Mouse (Mus musculus) neural tube, embryonic 15.5 days (tissue): Measurements from ENCODE around the gene Apol6. TPM values are rescaled to one million over a fixed set of nuclear protein-coding genes. Genes with fewer than 3 reads are reported as not detected.

Experiments
- ATAC-seq: fragments of 200-750 bp; cut with Nextera tagmentation; 2 replicates; pipeline ENCODE4 v1.8.0; 2017; ENCODE audit warnings: mild to moderate bottlenecking, moderate TSS enrichment, moderate library complexity; ENCODE audit not compliant: low FRiP score
- H3K27ac ChIP-seq: fragments of 300-500 bp; sonication (generic); replicated peaks from 2 replicates; pipeline ENCODE4 v1.5.1; 2015; ENCODE audit warnings: mild to moderate bottlenecking, inconsistent platforms
- H3K27me3 ChIP-seq: fragments of 300-500 bp; sonication (generic); replicated peaks from 2 replicates; pipeline ENCODE4 v1.6.1; 2015; ENCODE audit warnings: inconsistent platforms
- H3K36me3 ChIP-seq: fragments of 300-500 bp; sonication (generic); 2 replicates; pipeline ENCODE4 v1.6.1; 2015; ENCODE audit warnings: inconsistent platforms
- H3K4me1 ChIP-seq: fragments of 300-500 bp; sonication (generic); 2 replicates; pipeline ENCODE4 v1.6.1; 2015; ENCODE audit warnings: inconsistent platforms
- H3K4me2 ChIP-seq: fragments of 300-500 bp; sonication (generic); 2 replicates; pipeline ENCODE4 v1.6.1; 2015; ENCODE audit warnings: inconsistent platforms, mild to moderate bottlenecking, moderate library complexity
- H3K4me3 ChIP-seq: fragments of 300-500 bp; sonication (generic); replicated peaks from 2 replicates; pipeline ENCODE4 v1.5.1; 2015; ENCODE audit warnings: mild to moderate bottlenecking, inconsistent platforms
- H3K9ac ChIP-seq: fragments of 300-500 bp; sonication (generic); replicated peaks from 2 replicates; pipeline ENCODE4 v1.6.1; 2015; ENCODE audit warnings: mild to moderate bottlenecking, inconsistent platforms
- H3K9me3 ChIP-seq: fragments of 300-500 bp; sonication (generic); replicated peaks from 2 replicates; pipeline ENCODE4 v1.6.1; 2016; ENCODE audit warnings: inconsistent platforms
- WGBS: fragments of 180-500 bp; shearing (Covaris S2); methylation state at CpG from one replicate; pipeline ENCODE4 v1.1.7; 2015; ENCODE audit warnings: mixed read lengths; 5-methylcytosine and 5-hydroxymethylcytosine counted together
- polyA plus RNA-seq: library from polyadenylated mRNA; unstranded; fragments of >200 nt; fragmentation: Nextera tagmentation; extraction: Ambion mirVana; gene quantifications from 2 replicates; pipeline ENCODE4 v1.2.1, GENCODE M21; 2015

Apol6 gene
- polyA plus RNA-seq, 1 experiment from 2014 or later = not detected

DNA sequence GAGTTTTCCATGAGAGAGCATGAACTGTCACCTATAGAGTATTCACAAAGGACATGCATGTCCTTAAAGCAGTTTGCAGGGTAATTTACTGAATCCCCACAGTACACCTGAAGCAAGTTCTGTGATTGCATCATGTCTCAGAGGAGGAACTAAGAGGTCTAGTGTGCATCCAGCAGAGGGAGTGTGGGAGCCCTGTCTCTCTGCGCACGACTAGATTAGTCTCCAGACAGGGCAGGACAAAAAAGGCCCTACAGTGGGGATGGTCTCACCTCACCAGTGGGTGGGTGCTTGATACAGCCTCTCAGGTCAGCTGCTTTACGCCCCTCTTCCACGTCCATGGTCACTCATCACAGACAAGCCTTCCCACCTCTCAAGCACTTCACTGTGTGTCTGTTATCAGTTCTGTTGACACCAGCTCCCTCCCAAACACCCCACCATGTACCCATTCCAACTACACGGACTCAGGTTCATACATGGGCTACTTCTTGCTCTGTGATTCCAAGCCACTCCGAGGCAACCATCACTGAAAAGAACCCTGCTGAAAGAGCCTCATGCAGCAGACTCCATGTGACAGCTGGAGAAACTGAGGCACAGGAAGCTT, 25.7 kb upstream of the Apol6 start:
- no peak for ATAC-seq
- no peaks in the 10 kb centered on the region for H3K36me3 ChIP-seq
- H3K4me1 ChIP-seq = peaks cover 13% of the 10 kb centered on the region
- 68% methylated on average over 6 of the region's 6 CpGs for WGBS
- no peak overlapping the region for H3K27ac ChIP-seq
- no peak overlapping the region for H3K4me3 ChIP-seq
- H3K27me3 ChIP-seq = no peaks in the 10 kb centered on the region
- H3K9ac ChIP-seq = no peak overlapping the region
- H3K4me2 ChIP-seq = no peak overlapping the region
- no peaks in the 10 kb centered on the region for H3K9me3 ChIP-seq

DNA sequence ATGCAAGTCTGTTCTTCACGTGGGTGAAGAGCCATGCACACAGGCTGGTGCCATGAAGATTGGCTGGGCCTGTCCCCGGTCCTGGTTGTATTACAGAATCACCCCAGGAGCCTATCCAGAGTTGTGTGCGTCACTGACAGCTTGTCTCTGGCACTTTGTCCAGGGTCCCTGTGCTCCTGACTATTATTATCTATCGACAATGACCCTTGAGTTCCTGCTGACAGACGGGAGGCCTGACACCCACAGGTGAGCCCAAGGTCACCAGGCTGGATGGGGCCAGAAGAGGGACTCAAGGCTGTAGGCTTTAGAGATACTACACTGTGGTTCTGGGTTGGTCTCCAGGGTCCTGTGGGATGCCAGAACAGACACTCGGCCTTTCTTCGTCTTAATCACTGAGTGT, 25.0 kb upstream of the Apol6 start:
- Histone ChIP-seq H3K4me2 (no peak overlapping the region), H3K27ac (no peak overlapping the region), H3K4me3 (no peak overlapping the region), H3K9me3 (no peaks in the 10 kb centered on the region), H3K4me1 (peaks cover 6% of the 10 kb centered on the region), H3K36me3 (no peaks in the 10 kb centered on the region), H3K27me3 (no peaks in the 10 kb centered on the region), H3K9ac (no peak overlapping the region)
- no peak for ATAC-seq
- WGBS = 88% methylated on average over 7 of the region's 7 CpGs

DNA sequence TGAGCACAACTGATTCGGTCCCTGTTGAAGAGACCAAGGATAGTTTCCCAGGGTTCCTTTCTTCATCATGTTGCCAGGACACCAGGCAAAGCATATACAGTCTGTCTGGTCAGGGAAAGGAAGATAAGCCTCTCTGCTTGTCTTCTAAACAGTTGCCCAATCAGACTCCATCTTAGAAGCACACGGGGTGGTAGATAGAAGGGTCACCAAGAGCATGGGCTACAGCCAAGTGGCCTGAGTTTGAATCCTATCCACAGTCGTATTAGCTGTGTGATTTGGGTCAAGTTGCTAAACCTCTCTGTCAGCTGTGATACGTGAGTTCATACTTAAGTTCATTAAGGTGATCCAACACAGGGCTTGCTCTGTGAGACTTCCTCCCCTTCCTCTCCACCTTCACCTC, 24.4 kb upstream of the Apol6 start:
- Histone ChIP-seq H3K9ac (no peak overlapping the region), H3K27me3 (no peaks in the 10 kb centered on the region), H3K4me3 (no peak overlapping the region), H3K36me3 (no peaks in the 10 kb centered on the region), H3K4me1 (no peaks in the 10 kb centered on the region), H3K4me2 (no peak overlapping the region), H3K27ac (no peak overlapping the region), H3K9me3 (no peaks in the 10 kb centered on the region)
- WGBS = 91% methylated on average over 4 of the region's 4 CpGs
- ATAC-seq = no peak

DNA sequence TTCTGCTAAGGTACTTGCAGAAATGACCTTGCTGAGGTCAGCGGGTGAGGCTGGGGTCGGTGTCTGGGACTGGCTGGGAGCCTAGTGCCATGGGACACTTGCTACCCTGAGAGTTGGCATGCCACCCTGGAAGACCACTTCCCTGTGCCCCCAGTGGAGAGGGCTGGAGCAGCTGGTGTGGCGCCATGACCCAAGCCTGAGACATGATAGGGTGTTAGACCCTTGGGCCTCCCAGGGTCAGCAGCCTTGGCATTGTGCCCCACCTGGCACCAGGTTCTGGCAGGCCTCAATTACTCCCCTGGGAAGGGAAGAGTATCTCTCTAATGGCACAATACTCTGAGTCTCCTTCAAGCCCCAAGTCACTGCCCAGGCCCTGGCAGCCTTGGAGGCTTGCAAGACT, 23.5 kb upstream of the Apol6 start:
- Histone ChIP-seq H3K9ac (no peak overlapping the region), H3K4me1 (0 out of 2 replicates have a peak, but pooled peaks cover 6% of the 10 kb centered on the region), H3K27me3 (no peaks in the 10 kb centered on the region), H3K27ac (no peak overlapping the region), H3K36me3 (no peaks in the 10 kb centered on the region), H3K9me3 (no peaks in the 10 kb centered on the region), H3K4me3 (no peak overlapping the region), H3K4me2 (no peak overlapping the region)
- ATAC-seq = no peak
- 89% methylated on average over 3 of the region's 3 CpGs for WGBS

DNA sequence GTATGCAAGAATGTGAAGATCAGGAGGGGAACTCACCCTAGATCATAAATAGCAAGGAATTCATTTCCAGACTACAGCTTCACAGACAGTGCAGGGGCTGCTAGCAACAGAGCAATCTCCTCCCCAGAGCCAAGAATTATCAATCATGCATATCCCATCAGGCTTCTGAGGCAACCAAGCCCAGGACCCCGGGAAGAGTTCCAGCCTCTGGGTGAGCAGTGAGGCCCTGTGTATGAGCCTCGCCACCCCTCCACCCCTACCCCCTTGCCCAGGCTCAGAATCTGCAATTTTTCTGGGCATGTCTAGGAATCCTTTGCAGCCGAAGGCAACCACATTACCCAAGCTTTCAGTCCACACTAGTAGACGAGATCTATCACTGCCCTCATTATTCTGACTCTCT, 22.7 kb upstream of the Apol6 start:
- H3K36me3 ChIP-seq = no peaks in the 10 kb centered on the region
- no peak overlapping the region for H3K4me2 ChIP-seq
- no peak overlapping the region for H3K9ac ChIP-seq
- no peak overlapping the region for H3K27ac ChIP-seq
- H3K4me3 ChIP-seq = no peak overlapping the region
- H3K27me3 ChIP-seq = no peaks in the 10 kb centered on the region
- WGBS = 80% methylated on average over 4 of the region's 4 CpGs
- no peaks in the 10 kb centered on the region for H3K9me3 ChIP-seq
- 0 out of 2 replicates have a peak, but pooled peaks cover 10% of the 10 kb centered on the region for H3K4me1 ChIP-seq
- no peak for ATAC-seq

DNA sequence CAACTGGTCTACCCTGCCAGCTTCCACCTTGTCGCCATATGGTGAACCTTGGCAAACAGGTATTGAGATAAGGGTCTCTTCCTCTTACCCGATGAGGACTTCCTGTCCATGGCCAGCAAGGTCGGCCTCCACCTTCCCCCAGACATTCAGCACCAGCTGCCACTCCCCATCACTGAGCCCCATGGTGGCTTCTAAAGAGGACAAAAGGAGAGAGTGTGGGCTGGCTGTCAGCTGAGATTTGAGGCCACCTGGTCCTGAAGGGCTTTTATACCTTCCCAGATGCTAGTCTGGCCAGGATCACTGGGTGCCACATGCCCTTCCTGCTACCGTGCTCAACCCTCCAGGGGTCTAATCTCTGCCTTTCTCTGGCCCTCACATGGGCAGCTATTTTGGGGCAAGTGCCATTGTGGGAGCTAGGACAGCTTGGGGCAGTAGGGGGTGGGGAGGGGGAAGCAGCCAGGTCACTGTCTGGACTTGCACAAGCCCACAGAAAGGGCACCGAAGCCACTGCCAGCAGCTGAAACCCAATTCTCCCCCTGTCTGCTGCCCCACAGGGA, 22.1 kb upstream of the Apol6 start:
- Histone ChIP-seq H3K36me3 (no peaks in the 10 kb centered on the region), H3K4me1 (0 out of 2 replicates have a peak, but pooled peaks cover 10% of the 10 kb centered on the region), H3K4me2 (no peak overlapping the region), H3K27me3 (no peaks in the 10 kb centered on the region), H3K27ac (no peak overlapping the region), H3K9me3 (no peaks in the 10 kb centered on the region), H3K9ac (no peak overlapping the region), H3K4me3 (no peak overlapping the region)
- WGBS = 80% methylated on average over 5 of the region's 5 CpGs
- ATAC-seq = no peak

DNA sequence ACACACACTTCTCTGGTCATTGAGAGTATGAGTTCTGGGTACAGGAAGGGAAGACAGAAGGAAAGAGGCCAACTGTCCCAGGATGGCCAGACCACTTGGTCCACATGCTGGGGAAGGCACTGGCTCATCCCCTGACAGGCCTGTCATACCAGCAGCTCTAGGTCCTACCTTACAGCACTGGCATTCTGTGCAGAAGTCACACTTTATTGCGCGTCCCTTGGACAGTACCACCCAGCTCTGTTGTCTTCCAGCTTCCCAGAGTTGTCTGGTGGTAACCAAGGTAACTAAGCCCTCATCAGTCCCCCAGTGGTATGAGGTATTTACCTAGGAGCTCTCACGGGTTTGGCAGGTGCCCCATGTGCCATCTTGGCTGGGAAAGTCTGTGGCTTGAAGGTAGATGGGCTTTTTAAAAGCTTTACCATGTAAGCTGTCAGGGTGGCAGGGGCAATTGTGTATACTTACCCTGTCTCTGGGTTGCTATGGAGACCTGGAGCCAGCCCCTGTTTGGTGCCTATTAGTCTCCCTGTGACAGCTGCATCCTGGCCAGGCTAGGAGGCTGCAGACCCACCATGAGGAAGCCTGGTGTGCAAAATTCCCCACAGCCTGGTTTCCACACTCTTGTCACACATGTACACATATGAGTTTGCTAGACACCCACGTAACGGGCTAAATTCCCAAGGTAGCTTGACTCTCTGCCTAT, 18.5 kb upstream of the Apol6 start:
- no peak overlapping the region for H3K4me2 ChIP-seq
- no peak overlapping the region for H3K27ac ChIP-seq
- no peaks in the 10 kb centered on the region for H3K36me3 ChIP-seq
- 0 out of 2 replicates have a peak, but pooled peaks cover 12% of the 10 kb centered on the region for H3K4me1 ChIP-seq
- WGBS = 58% methylated on average over 5 of the region's 5 CpGs
- peak; percentile 47; the same call in 1 of the 2 replicates for ATAC-seq
- H3K27me3 ChIP-seq = no peaks in the 10 kb centered on the region
- H3K9ac ChIP-seq = no peak overlapping the region
- H3K9me3 ChIP-seq = no peaks in the 10 kb centered on the region
- H3K4me3 ChIP-seq = no peak overlapping the region

DNA sequence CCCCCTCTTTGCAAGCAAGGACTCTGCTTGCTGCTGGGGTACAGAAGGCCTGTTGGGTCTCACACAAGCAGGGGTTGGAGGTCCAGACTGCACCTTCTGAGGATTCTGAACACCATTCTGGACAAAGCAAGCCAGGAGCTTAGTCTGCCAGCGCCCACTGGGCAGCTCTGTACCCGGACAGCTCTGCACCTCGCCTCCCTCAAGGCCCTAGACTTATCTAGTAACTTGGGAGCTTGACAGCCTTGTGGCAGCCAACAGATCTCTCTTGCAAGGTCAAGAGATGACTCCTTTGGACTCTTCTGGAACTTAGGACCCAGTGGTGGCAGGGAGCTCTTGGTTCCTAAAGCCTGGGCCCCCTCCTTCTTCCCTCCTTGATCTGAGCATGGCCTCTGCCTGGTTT, 17.4 kb upstream of the Apol6 start:
- no peak for ATAC-seq
- H3K27me3 ChIP-seq = no peaks in the 10 kb centered on the region
- 99% methylated on average over 3 of the region's 3 CpGs for WGBS

DNA sequence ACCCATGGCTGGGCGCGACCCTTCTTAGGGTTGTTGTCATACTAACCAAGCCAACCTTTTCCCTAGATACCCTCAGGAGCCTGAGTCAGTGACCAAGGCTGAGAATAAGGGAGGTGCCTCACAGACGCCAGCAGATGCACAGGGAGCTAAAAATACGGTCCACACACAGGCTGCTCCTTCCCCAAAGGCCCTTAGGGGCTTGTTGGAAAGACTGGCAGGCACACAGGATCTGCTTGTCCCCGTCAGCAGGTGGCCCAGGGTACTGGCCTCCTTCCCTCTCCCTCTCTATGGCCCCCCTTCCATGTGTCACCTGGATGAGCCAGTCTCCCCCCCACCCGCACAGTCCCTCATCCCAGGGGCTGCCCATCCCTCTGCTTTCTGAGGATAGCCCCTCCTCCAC, 16.9 kb upstream of the Apol6 start:
- no peak overlapping the region for H3K9ac ChIP-seq
- no peak overlapping the region for H3K4me3 ChIP-seq
- no peaks in the 10 kb centered on the region for H3K9me3 ChIP-seq
- 82% methylated on average over 6 of the region's 6 CpGs for WGBS
- no peaks in the 10 kb centered on the region for H3K36me3 ChIP-seq
- H3K4me2 ChIP-seq = no peak overlapping the region
- no peaks in the 10 kb centered on the region for H3K27me3 ChIP-seq
- H3K4me1 ChIP-seq = 0 out of 2 replicates have a peak, but pooled peaks cover 12% of the 10 kb centered on the region
- H3K27ac ChIP-seq = no peak overlapping the region
- ATAC-seq = no peak

More for the DNA sequence above, 17.4 kb upstream of the Apol6 start:
- no peak overlapping the region for H3K9ac ChIP-seq
- H3K4me3 ChIP-seq = no peak overlapping the region
- H3K36me3 ChIP-seq = no peaks in the 10 kb centered on the region
- H3K27ac ChIP-seq = no peak overlapping the region
- 0 out of 2 replicates have a peak, but pooled peaks cover 12% of the 10 kb centered on the region for H3K4me1 ChIP-seq
- no peaks in the 10 kb centered on the region for H3K9me3 ChIP-seq
- H3K4me2 ChIP-seq = no peak overlapping the region

DNA sequence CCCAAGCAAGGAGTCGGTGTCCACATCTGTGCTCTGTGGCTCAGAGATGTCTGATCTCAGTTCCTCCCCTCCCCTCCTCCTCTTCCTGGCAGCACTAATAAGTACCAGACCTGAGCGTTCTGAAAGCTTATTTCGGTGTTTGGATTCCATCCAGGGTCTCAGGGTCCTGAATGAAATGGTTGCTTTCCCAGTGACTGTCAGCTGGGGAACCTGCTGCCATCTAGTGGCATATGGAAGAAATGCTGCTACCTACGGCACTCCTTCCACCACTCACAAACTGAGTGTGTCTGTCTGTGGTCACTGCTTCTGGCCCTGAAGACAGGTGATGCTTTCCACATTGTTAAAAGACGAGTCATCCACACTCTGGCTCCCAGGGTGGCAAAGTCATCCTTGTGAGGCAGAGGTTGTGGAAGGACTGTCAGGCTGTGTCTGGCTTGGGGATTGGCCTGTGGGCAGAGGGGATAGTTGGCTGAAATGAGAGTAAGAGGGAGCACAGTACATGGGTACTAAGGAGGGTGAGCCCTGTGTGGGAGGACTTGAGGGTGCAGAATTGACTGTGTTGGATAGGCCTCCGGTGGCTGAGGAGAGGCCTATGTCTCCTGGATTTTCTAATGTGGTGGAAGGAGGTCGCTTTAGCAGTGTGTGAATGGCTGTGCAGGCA, 15.1 kb upstream of the Apol6 start:
- Histone ChIP-seq H3K4me2 (no peak overlapping the region), H3K27ac (peak overlapping the region; percentile 43)

DNA sequence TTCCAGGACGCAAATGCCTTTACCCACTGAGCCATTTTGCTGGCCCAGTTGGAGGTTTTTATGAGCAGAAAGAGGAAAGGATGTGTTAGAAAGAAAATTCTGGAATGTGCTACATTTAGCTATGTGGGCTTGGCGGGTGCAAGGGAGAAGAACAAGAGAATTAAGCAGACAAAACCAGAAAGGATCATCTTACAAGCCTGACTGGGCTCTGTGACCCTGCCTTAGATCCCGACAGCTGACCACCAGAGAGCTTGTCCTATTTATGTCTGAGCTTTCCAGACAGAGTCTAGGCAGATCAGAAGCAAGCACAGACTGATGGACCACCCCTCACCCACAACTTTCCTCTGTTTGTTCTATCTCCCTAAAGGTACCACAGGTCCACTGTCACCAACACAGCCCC, 13.3 kb upstream of the Apol6 start:
- ATAC-seq = no peak
- Histone ChIP-seq H3K4me2 (no peak overlapping the region), H3K4me3 (no peak overlapping the region), H3K27ac (no peak overlapping the region), H3K4me1 (peaks cover 7% of the 10 kb centered on the region; the same call in 1 of the 2 replicates), H3K27me3 (no peaks in the 10 kb centered on the region), H3K36me3 (no peaks in the 10 kb centered on the region), H3K9ac (no peak overlapping the region), H3K9me3 (no peaks in the 10 kb centered on the region)
- 66% methylated on average over 3 of the region's 3 CpGs for WGBS

More for the DNA sequence above, 15.1 kb upstream of the Apol6 start:
- Histone ChIP-seq H3K4me3 (no peak overlapping the region), H3K36me3 (no peaks in the 10 kb centered on the region), H3K27me3 (no peaks in the 10 kb centered on the region), H3K4me1 (0 out of 2 replicates have a peak, but pooled peaks cover 12% of the 10 kb centered on the region), H3K9me3 (no peaks in the 10 kb centered on the region), H3K9ac (no peak overlapping the region)
- peak; percentile 64; the same call in 1 of the 2 replicates for ATAC-seq
- 27% methylated on average over 7 of the region's 7 CpGs for WGBS
